Mouse (Mus musculus) heart, adult 2 months (tissue): Measurements from ENCODE around the gene Cmip. TPM values are rescaled to one million over a fixed set of nuclear protein-coding genes. Genes with fewer than 3 reads are reported as not detected.

ENCODE experiments used
- DNase-seq, 2 experiments: peaks; one replicate each; pipeline ENCODE4 v3.0.0; 2021
- H3K27ac ChIP-seq: fragments of 200-600 bp; 2 replicates; pipeline ENCODE4 v1.8.1; 2022
- H3K27me3 ChIP-seq: fragments of 200-500 bp; 2 replicates; pipeline ENCODE4 v1.6.1; 2012; ENCODE audit warnings: mild to moderate bottlenecking, low read length, inconsistent platforms, mixed read lengths; ENCODE audit not compliant: control insufficient read depth, insufficient read depth
- H3K36me3 ChIP-seq: fragments of 200-500 bp; 2 replicates; pipeline ENCODE4 v1.6.1; 2012; ENCODE audit warnings: low read length, inconsistent platforms; ENCODE audit not compliant: control insufficient read depth, insufficient read depth
- H3K4me1 ChIP-seq: fragments of 200-500 bp; 2 replicates; pipeline ENCODE4 v1.6.1; 2011; ENCODE audit warnings: low read length; ENCODE audit not compliant: control insufficient read depth, insufficient read depth
- H3K4me3 ChIP-seq: fragments of 200-600 bp; 2 replicates; pipeline ENCODE4 v1.8.1; 2022
- H3K79me2 ChIP-seq: fragments of 200-500 bp; replicated peaks from 2 replicates; pipeline ENCODE4 v1.6.1; 2012; ENCODE audit warnings: mild to moderate bottlenecking, inconsistent platforms, low read length, moderate library complexity, mixed read lengths; ENCODE audit not compliant: control insufficient read depth, insufficient read depth
- H3K9ac ChIP-seq: fragments of 200-500 bp; 2 replicates; pipeline ENCODE4 v1.6.1; 2012; ENCODE audit warnings: low read depth, mild to moderate bottlenecking, control low read depth, inconsistent platforms, low read length, mixed read lengths
- CTCF ChIP-seq: fragments of 200-600 bp; IDR thresholded peaks from 2 replicates; pipeline ENCODE4 v1.8.1; 2022; ENCODE audit warnings: antibody characterized with exemption, mild to moderate bottlenecking, moderate library complexity
- EP300 ChIP-seq: fragments of 200-500 bp; IDR thresholded peaks from 2 replicates; pipeline ENCODE4 v1.6.1; 2011; ENCODE audit warnings: low read depth, low read length, control low read depth; ENCODE audit not compliant: insufficient read depth
- POLR2A ChIP-seq: fragments of 200-500 bp; IDR thresholded peaks from 2 replicates; pipeline ENCODE4 v1.6.1; 2011; ENCODE audit warnings: mild to moderate bottlenecking, low read depth, low read length, control low read depth; ENCODE audit not compliant: insufficient read depth
- WGBS: fragments of 180-500 bp; shearing (Covaris S2); methylation state at CpG from one replicate; pipeline ENCODE4 v1.1.7; 2018; 5-methylcytosine and 5-hydroxymethylcytosine counted together
- intact Hi-C: fragments of 180-260 bp; cut with DNase I; formaldehyde crosslinking; loops from one replicate; pipeline ENCODE4 v1.15.1; 2025
- polyA plus RNA-seq: library from polyadenylated mRNA; depleted of rRNA; stranded (reverse); fragments of >200 nt; gene quantifications from 2 replicates; pipeline ENCODE4 v1.2.3, GENCODE M21; 2012
- total RNA-seq, 2 experiments: library from RNA; stranded (reverse); gene quantifications; 2 replicates each; pipeline ENCODE4 v1.2.3; 2021

The Cmip gene
- total and polyA plus RNA-seq, 3 experiments: 13.6 to 20.8 (median 20.1) TPM

DNA sequence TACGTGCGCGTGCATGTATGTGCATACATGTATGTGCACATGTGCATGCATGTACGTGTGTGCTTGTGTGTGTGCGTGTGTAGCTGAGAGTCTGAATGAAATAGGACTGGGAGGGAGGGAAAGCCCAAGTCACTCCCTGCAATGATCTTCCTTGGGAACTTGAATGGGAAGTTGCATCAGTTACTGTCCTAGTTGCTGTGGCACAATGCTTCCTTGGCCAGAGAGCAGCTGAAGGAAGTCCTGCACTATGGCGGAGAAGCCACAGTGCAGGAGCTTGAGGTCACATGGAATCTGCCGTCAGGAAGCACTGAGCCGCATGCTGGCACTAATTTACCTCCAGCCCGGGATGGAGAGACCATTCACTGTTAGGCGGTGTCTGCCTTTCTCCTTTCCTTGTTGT, 37.9 kb downstream of the Cmip start:
- 65% methylated on average over 10 of the region's 10 CpGs for WGBS
- H3K4me3 ChIP-seq: no peak overlapping the region
- H3K36me3 ChIP-seq: no peaks in the 10 kb centered on the region
- TF ChIP-seq CTCF (no peak), EP300 (0 out of 2 replicates have a peak, but pooled peaks have one; percentile 21)
- no peak overlapping the region for H3K27ac ChIP-seq
- intact Hi-C loops: loop anchor here (5.0 kb wide), 2 partner anchors 38 to 82 kb away; partner anchors contain the start of gene Cmip
- no peak overlapping the region for H3K9ac ChIP-seq
- H3K79me2 ChIP-seq: peaks cover 1% of the 10 kb centered on the region; the same call in 1 of the 2 replicates
- DNase-seq: no peak
- no peaks in the 10 kb centered on the region for H3K27me3 ChIP-seq
- peaks cover 31% of the 10 kb centered on the region for H3K4me1 ChIP-seq

- no peak overlapping the region for H3K4me3 ChIP-seq
- DNase-seq: peak; percentile 64 to 74
- H3K36me3 ChIP-seq: no peaks in the 10 kb centered on the region
- H3K79me2 ChIP-seq: no peaks in the 10 kb centered on the region; the same call in 1 of the 2 replicates
- peak overlapping the region; percentile 64 for H3K27ac ChIP-seq
- H3K9ac ChIP-seq: no peak overlapping the region
- H3K27me3 ChIP-seq: no peaks in the 10 kb centered on the region
- peaks cover 29% of the 10 kb centered on the region for H3K4me1 ChIP-seq
- WGBS: 27% methylated on average over 12 of the region's 12 CpGs
- intact Hi-C loops: loop anchor here (2.0 to 5.0 kb wide), 4 partner anchors 15 to 79 kb away; partner anchors contain the start of gene Cmip
- TF ChIP-seq EP300 (peak; percentile 65; the same call in 1 of the 2 replicates), CTCF (peak; percentile 31), POLR2A (no peak)
These were observed 41.2 kb downstream of the Cmip start for GRCm38 (mm10) chr8:117297913-117298518.

GRCm38 (mm10) chr8:117299204-117299603, 42.3 kb downstream of the Cmip start:
- H3K27ac ChIP-seq: peak overlapping the region; percentile 64
- no peak overlapping the region for H3K4me3 ChIP-seq
- no peaks in the 10 kb centered on the region for H3K36me3 ChIP-seq
- no peaks in the 10 kb centered on the region for H3K79me2 ChIP-seq
- TF ChIP-seq POLR2A (no peak), CTCF (no peak), EP300 (no peak)
- WGBS: 71% methylated on average over 10 of the region's 10 CpGs
- DNase-seq: no peak
- intact Hi-C loops: loop anchor here (2.0 to 5.0 kb wide), 4 partner anchors 16 to 78 kb away; partner anchors contain the start of gene Cmip
- no peak overlapping the region for H3K9ac ChIP-seq
- H3K27me3 ChIP-seq: no peaks in the 10 kb centered on the region
- peaks cover 34% of the 10 kb centered on the region for H3K4me1 ChIP-seq

DNA sequence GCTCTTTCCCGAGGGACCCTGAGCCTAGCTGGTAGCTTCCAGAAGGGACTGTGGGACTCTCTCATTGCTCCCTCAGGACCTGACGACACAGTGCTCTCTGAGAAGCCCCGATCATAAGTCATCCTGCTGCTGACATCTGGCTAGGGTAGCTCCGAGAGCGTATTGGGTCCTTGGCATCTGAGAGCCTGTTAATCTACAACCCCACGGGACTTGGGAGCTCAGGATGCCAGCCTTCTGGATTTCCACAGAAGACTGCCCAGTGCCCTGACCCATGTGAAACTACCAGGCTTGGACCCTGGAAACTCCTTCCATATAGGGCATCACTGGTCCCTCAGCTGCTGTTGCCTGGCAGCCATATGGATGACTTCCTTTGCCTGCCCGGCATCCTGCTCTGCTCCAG, 43.3 kb downstream of the Cmip start:
- H3K36me3 ChIP-seq: no peaks in the 10 kb centered on the region
- no peak for DNase-seq
- TF ChIP-seq EP300 (no peak), POLR2A (no peak), CTCF (no peak)
- no peak overlapping the region for H3K9ac ChIP-seq
- no peaks in the 10 kb centered on the region for H3K27me3 ChIP-seq
- H3K27ac ChIP-seq: no peak overlapping the region
- H3K79me2 ChIP-seq: no peaks in the 10 kb centered on the region
- no peak overlapping the region for H3K4me3 ChIP-seq
- peaks cover 32% of the 10 kb centered on the region for H3K4me1 ChIP-seq
- WGBS: 71% methylated on average over 7 of the region's 7 CpGs
- intact Hi-C loops: no loop called here

DNA sequence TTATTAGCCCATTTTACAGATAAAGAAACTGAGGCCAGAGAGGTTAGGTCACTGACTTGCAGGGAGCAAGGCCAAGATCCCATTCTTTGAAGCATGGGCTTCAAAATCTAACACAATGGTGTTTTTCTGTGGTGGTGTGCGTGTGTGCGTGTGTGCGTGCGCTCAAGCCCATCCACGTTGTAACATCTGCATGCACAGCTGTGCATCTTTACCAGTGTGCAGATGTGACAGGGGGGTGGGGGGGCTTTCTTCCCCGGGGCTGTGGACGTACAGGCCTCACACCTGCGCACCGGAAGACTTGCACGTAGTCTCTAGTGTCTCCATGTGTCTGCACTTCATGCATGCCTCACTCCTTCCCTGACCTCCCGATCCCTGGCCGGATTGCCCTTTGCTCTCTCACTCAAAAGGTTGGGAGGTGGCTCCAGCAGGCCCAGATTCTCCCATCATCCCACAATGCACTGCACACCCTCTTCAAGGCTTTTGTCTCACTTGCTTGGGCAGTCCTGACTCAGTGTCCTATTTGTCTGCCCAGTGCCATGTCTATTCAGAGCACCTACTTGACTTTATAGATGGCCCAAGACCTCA, 44.7 kb downstream of the Cmip start:
- Histone ChIP-seq H3K4me3 (no peak overlapping the region), H3K27me3 (no peaks in the 10 kb centered on the region), H3K79me2 (no peaks in the 10 kb centered on the region), H3K9ac (no peak overlapping the region), H3K36me3 (no peaks in the 10 kb centered on the region), H3K27ac (no peak overlapping the region), H3K4me1 (peaks cover 29% of the 10 kb centered on the region)
- 95% methylated on average over 12 of the region's 12 CpGs for WGBS
- intact Hi-C loops: no loop called here
- TF ChIP-seq POLR2A: no peak
- no peak for TF ChIP-seq EP300
- TF ChIP-seq CTCF: no peak
- DNase-seq: no peak

GRCm38 (mm10) chr8:117302072-117302471, 45.2 kb downstream of the Cmip start:
- TF ChIP-seq POLR2A (no peak), CTCF (no peak), EP300 (no peak)
- no peak for DNase-seq
- H3K27ac ChIP-seq: no peak overlapping the region
- H3K79me2 ChIP-seq: no peaks in the 10 kb centered on the region
- H3K27me3 ChIP-seq: no peaks in the 10 kb centered on the region
- H3K4me1 ChIP-seq: peaks cover 28% of the 10 kb centered on the region
- no peaks in the 10 kb centered on the region for H3K36me3 ChIP-seq
- no peak overlapping the region for H3K4me3 ChIP-seq
- WGBS: 85% methylated on average over 11 of the region's 11 CpGs
- H3K9ac ChIP-seq: no peak overlapping the region
- intact Hi-C loops: no loop called here
